Mouse (Mus musculus): ENCODE measurements around the gene Uaca.

DNA sequence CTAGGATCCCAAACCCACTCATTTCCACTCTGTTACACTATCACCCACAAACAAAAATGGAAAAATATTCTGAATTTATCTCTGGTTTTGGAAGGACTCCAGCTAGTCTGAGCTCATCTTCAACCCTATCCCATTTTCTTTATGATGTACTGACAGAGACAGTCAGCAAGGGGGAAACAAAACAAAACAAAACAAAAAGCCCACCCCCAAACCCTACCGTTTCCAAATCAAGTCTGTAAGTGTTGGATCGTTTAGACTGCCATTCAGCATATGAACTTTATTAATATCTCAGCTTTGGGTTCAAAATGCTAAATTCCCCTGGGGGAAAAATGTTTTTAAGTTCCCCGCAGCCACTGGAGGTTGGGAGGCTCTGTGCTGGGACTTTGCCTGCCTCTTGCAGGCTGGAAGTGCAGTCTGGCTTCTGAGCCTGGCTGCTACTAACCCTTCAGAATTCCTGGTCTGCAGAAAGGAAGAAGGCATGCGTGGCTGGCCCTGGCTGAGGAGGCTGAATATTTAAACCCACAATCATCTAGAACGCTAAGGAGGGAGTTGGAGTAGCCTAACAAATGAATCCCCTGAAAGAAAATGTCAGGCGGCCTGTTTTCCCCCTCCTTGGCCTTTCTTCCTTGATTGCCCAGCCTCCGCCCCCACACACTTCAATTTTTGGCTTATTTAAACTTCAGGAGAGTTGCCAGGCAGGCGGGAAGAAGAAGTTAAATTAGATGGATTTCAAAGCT, 125.8 kb downstream of the Uaca start:
- TF ChIP-seq CTCF (IDR thresholded peaks at IDR 0.05; ENCODE audit: extremely low read depth, insufficient read depth, low read length) (no peak), POLR2A (IDR thresholded peaks at IDR 0.05; ENCODE audit: extremely low read depth, insufficient read depth, low read length) (no peak)
